Mouse (Mus musculus): ENCODE measurements around the gene Islr. TPM values are rescaled to one million over a fixed set of nuclear protein-coding genes. Genes with fewer than 3 reads are reported as not detected.

Islr gene
- polyA plus RNA-seq, 1 experiment, result 137 TPM

- peak; percentile 10 for DNase-seq (ENCODE audit: low spot score)
These were observed 7.2 kb downstream of the Islr start for GRCm38 (mm10) chr9:58196610-58197567.

DNA sequence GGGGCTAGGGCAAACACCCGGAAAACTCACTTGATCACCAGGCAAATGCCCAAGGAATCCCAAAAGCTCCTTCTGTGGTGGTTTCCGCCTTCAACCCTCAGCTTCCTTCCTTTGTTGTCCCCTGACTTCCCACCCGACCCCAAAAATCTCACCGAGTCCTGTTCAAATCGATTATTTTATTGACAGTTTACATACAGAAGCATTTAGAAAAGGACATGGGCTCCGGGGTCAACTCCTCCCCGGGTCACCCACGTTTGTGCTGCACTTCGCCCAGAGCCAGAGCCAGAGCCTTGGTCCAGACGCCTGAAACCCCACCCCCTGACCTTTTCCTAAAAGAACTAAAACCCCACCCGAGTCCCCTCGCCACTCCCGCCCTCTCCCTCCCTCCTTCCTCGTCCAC is 8.0 kb downstream of the Islr start:
- peak; percentile 16 for DNase-seq (ENCODE audit: low spot score)

DNA sequence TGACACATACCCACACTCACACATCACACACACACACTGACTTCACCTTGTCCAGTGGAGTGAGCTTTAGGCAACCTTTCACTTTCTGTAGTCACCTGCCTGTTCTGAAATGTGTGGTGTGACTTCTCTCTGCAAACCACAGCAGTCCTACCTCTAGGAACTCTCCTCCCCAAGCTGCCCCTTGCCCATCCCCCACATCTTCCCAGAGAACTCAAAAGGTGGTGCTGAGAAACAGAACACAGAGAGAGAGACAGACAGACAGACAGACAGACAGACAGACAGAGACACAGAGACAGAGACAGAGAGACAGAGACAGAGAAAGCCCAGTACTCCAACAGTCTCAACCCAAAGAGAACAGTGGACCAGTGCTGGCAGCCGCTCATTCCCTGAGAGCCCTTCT is 8.4 kb downstream of the Islr start:
- no peak for DNase-seq (ENCODE audit: low spot score)

GRCm38 (mm10) chr9:58194222-58194621 is 9.9 kb downstream of the Islr start:
- DNase-seq (ENCODE audit: low spot score), result no peak

GRCm38 (mm10) chr9:58184456-58184855 is 19.6 kb downstream of the Islr start:
- no peak for DNase-seq (ENCODE audit: low spot score)

GRCm38 (mm10) chr9:58179390-58179789 is 24.7 kb downstream of the Islr start:
- DNase-seq (ENCODE audit: low spot score), result no peak

DNA sequence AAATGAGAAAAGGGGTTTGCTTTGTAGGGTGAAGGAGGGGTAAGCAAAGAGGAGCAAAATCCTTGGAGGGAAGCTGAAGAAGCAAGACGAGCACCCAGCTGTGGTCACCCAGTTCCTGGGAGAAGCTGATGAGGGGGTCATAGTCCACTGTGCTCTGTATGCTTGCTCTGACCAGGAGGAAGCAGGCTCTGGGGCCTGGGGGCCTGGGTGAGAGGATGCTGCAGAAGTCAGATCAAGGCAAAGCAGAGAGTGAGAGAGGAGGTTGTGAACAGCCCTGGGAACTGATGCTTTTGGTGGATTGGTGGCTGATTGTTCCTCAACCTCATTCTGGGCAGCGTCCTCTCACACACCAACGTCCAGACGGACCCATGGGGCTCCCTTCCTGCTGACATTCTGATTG is 26.9 kb downstream of the Islr start:
- DNase-seq (ENCODE audit: low spot score), result no peak

DNA sequence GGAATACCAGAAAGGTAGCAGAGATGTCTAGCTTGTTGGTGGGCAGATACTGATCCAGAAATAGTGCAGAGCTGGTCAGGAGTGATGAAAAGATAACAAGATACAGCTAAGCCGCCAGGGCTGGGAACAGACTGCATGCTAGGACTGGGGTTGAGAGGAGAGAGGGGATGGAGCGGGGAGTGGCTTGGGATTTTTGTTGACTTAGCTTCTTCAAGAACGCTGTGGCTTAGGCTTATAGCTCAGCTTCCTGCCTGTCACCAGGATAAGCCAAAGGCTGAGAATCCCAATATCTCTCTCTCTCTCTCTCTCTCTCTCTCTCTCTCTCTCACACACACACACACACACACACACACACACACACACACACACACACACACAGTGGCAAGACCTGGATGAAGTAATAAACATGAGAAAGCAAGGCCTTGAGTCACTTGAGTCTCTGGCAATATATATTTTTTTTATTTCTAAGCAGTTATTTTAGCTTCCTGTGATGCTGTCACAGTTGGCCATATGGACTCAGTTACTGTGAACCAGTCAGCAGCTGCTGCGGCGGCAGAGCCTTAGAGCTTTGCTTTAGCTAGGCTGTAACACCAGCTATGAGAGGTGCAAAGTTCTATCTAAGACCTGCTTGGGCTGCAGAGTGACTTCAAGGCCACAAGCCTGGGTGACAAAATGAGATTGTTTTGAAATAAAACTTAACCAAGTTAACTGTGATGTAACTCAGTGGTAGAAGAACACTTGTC is 28.2 kb downstream of the Islr start:
- no peak for DNase-seq (ENCODE audit: low spot score)

- DNase-seq (ENCODE audit: low spot score), result no peak
These were observed 29.3 kb downstream of the Islr start for GRCm38 (mm10) chr9:58174818-58175251.

DNA sequence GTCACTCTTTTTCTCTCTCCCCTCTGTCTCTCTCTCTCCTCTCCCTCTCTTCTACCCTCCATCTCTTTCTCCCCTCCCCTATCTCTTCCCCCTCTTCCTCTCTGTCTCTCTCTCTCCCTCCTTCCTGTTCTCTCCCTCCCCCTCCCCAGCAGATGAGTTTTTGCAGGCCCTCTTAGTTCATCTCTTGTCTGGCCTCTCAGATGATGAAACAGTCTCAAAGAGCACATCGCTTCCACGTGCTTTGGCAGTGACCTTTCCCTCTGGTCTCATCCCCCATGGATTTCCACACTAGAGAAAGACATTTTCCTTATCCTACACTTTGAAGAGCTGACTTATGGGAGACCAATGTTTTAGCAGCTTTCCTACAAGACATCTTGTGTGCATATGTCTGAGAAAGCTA is 31.2 kb downstream of the Islr start:
- no peak for DNase-seq (ENCODE audit: low spot score)

DNA sequence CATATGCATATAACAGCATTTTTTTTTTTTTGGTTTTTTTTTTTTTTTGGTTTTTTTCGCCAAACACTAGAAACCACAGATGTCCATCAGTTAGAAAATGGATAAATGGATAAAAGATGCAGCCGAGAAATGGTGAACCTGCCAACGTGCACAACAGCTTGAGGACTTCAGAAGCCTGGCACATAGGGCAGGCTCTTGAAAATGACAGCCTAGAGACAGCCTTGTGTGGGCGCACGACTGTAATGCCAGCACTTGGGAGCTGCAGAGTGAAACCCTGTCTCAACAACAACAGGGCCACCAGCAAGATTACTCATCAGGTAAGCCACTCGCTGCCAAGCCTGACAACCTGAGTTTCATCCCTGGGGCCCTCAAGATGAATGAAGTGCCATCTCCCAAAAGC is 34.7 kb downstream of the Islr start:
- DNase-seq (ENCODE audit: low spot score), result no peak

- no peak for DNase-seq (ENCODE audit: low spot score)
These were observed 35.2 kb downstream of the Islr start for GRCm38 (mm10) chr9:58168880-58169279.

- DNase-seq (ENCODE audit: low spot score), result no peak
These were observed 38.3 kb downstream of the Islr start for GRCm38 (mm10) chr9:58165779-58166178.

DNA sequence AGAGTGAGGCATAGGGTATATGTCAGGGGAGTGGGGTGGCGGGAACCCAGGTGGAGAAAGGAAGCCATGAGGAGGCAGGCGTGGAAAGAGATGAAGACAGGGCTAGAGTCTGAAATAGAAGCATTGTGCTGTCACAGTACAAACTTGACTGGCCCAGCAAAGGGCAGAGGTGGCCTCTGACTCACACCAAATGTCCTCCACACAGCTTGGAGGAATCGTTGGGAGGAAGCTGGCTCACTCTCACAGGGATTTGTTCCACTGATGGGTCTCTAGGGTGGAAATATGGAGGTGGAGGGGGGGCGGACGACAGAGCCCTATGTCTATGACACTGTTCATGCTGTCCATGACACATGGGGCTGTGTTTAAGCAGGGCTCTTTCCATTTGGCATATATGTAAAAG is 41.0 kb downstream of the Islr start:
- no peak for DNase-seq (ENCODE audit: low spot score)

GRCm38 (mm10) chr9:58162173-58162572 is 41.9 kb downstream of the Islr start:
- no peak for DNase-seq (ENCODE audit: low spot score)

DNA sequence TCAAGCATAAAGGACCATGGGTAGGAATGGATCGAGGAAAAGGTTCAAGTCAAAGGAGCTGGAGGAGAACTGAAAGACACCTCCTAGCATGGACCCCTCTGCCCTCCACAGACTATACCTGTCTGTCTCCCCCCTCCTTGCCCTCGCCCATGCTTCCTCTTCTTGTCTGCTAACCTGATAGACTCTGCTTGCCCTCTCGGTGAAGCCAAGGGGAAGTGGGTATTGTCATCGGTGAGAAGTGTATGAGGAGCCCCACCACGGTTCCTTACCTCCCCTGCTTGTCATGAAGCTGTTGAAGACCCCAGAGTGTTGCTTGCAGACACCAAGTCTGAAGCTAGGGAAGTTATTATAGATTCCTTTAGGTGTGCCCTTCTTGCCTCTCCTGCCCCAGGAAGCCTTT is 43.8 kb downstream of the Islr start:
- peak; percentile 6 for DNase-seq (ENCODE audit: low spot score)

DNA sequence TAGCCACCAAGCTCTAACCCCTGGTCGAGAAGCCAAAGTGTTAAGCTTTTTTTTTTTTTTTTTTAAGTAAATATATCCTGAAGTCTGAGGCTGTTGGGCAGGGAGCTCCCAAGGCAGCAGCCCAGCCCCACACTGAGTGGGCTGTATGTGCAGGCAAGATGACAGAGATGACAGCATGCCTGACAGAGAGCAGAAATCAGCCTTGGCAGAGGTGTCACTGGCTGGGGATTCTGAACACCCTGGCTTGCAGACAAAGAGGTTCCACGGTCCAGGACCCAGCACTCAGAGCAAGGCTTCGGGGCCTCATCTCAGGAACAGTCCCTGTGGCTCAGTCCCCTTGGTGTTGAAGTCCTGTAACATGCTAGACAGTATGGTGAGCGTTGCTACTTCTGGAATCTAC is 44.3 kb downstream of the Islr start:
- peak; percentile 19 for DNase-seq (ENCODE audit: low spot score)

- peak; percentile 21 for DNase-seq (ENCODE audit: low spot score)
These were observed 45.4 kb downstream of the Islr start for GRCm38 (mm10) chr9:58158541-58159311.

DNA sequence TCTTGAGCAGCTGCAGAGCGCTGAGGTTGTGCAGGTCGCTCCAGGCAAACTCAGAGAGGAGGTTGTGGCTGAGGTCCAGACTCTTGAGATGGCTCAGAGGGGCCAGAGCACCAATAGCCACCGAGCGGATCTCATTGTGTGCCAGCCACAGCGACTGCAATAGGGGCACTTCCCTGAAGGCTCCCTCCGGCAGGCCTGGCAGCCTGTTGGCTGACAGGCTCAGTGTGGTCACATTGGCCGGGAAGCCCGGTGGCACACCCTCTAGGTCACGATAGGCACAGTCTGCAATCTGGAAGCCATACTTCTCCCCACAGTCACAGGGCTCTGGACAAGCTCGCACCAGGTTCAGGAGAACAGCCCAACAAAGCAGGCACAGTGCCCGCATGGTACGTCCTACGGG is 46.3 kb downstream of the Islr start:
- DNase-seq (ENCODE audit: low spot score), result no peak

DNA sequence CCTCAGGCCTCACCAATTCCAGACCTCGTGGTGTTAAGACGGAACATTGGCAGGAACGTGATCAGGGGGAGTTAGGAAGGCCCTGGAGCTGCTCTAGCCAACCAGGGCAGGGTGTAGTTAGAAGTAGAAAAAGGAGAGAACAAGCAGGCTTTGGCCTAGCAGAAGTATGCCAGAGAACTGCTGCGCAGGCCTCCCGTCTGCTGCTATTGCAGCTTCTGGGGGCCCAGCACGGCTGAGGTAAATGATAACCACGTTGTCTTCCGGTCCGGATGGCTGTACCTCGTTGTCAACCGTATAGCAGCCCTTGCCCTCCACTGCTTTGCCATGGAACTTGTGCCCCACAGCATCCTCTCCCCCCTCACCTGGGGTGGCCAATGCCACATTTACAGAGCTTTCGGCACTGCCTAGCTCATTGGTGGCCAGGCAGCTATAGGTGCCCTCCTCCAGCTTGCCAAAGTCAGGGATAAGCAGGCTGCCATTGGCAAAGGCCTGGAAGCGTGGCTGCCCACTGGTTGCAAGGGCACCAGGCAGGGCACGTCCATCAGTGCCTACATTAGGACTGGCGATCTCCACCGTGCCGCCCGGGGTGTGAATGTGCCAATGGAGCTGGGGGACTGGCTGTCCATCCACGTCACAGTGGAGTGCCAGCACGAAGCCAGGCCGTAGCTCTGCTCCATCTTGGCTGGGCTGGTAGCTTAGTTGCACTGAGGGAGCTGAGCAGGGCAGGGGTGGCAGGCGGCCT is 47.1 kb downstream of the Islr start:
- DNase-seq (ENCODE audit: low spot score), result no peak

GRCm38 (mm10) chr9:58155366-58155765 is 48.7 kb downstream of the Islr start:
- no peak for DNase-seq (ENCODE audit: low spot score)

Data from urinary bladder, adult 2 months (tissue).